Mouse (Mus musculus): ENCODE measurements around the gene Zbtb1.
"Not testable (repeated sequence)": the region's sequence is repeated elsewhere in the genome, so short reads cannot be mapped to it uniquely, and the experiment has no call there.

The Zbtb1 gene

DNA sequence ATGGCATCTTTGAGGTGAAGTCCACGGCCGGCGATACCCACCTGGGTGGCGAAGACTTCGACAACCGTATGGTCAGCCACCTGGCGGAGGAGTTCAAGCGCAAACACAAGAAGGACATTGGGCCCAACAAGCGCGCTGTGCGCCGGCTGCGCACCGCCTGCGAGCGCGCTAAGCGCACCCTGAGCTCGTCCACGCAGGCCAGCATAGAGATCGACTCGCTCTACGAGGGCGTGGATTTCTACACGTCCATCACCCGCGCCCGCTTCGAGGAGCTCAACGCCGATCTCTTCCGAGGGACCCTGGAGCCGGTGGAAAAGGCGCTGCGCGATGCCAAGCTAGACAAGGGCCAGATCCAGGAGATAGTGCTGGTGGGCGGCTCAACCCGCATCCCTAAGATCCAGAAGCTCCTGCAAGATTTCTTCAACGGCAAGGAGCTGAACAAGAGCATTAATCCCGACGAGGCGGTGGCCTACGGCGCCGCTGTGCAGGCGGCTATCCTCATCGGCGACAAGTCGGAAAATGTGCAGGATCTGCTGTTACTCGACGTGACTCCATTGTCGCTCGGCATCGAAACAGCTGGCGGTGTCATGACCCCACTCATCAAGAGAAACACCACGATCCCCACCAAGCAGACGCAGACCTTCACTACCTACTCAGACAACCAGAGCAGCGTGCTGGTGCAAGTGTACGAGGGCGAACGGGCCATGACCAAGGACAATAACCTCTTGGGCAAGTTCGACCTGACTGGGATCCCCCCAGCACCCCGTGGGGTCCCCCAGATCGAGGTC is 35.3 kb downstream of the Zbtb1 start:
- DNase-seq, result peak; percentile 47

DNA sequence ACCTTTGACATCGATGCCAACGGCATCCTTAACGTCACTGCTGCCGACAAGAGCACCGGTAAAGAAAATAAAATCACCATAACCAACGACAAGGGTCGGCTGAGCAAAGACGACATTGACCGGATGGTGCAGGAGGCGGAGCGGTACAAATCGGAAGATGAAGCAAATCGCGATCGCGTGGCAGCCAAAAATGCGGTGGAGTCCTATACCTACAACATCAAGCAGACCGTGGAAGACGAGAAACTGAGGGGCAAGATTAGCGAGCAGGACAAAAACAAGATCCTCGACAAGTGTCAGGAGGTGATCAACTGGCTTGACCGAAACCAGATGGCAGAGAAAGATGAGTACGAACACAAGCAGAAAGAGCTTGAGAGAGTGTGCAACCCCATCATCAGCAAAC is 35.9 kb downstream of the Zbtb1 start:
- DNase-seq, result peak; percentile 51

DNA sequence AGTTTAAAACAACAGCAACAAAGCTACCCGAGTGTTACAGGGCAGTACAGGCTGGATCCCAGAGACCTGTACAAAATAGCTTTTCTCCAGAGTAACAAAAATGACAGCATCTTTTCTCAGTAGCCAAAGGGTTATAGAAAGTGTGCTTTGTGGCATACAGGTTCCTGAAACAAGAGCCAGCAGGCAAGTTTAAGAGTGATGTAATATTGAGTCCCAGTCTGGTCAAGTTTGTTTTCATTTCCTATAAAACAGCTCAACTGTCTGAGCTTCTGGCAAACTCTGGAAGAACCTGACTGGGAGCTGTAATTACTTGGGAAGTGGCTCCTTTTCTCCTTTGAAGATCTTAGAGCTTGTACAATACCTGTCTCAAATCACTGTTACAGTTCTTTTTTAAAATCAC is 37.1 kb downstream of the Zbtb1 start:
- peak; percentile 8 for DNase-seq

DNA sequence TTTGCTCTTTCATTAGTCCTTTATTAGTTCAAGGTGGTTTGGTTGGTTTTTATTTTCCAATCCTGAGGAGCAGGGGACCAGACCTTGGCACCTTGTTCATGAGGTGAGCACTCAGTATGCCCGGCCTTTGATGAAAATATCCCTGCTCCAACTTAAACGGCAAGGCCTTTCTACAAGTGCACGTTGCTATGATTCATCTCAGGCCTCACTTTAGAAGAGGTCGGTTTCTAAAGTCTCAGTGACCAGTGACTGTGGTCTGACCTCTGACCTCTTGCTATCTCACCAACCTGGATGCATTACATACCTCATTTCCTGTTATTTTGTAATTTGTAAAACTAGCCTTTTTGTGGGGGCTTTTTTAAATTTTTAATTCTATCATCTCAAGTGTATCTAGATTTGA is 39.1 kb downstream of the Zbtb1 start:
- peak; percentile 20 for DNase-seq

DNA sequence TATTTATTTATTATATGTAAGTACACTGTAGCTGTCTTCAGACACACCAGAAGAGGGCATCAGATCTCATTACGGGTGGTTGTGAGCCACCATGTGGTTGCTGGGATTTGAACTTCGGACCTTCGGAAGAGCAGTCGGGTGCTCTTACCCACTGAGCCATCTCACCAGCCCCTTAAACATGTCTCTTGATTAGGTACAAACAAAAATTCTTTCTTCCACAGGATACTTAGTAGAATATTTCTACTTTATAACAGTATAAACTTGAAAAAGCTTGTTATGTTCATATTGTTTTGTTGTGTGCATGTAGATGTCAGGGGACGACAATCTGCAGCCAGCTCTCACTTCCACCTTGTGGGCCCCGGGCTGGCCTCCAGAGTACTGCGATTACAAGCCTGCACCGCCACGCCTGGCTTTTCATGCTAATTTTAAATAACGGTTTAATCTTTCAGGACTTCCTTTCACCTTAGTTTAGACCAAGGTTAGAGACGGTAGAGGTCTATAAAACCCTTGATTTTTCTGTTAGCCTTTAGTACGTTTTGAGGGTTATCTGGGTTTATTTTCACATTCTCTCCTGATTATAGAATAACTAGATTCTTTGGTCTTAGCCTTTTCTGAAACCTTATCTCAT is 45.4 kb downstream of the Zbtb1 start:
- DNase-seq, result no peak

DNA sequence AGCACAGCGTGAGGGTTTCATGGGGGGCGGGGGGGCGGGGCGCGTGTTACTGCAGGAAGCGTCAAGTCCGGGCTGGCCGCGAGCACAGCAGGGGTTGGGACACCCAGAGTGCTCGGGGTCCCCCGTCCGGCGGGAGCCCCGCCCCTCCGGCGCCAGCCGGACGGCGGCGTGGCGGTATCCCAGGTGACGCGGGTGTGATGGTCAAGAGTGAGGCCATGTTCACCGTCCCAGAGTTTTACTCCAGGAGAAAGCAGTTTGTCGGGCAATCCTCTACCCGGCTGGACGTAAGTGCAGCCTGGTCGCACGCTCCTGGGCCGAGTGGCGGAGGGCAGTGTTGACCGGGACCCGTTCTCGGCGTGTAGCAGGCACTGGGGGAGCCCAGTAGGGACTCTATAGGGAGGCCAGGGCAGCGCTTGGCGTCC is 47.4 kb downstream of the Zbtb1 start, which contains the start of gene Ppp1r36:
Gene Ppp1r36 (plus strand): TSS at position 106 of the 422 bp plus-strand sequence.
- peak; percentile 69 for DNase-seq

DNA sequence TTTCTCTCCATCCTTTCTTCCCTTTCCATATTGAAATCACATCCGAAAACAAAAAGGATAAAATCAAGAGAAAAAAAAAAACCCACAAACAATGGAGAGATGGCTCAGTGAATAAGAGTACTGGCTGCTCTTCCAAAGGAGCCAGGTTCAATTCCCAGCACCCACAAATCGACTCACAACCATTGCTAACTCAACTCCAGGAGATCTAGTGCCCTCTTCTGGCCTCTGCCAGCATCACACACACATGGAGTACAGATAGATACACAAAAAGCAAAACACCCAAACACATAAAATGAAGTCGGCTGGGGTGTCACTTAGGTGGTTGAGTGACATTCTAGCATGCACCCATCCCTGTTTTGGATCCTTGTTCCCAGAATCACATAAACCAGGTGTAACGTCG is 48.3 kb downstream of the Zbtb1 start:
- DNase-seq, result no peak

DNA sequence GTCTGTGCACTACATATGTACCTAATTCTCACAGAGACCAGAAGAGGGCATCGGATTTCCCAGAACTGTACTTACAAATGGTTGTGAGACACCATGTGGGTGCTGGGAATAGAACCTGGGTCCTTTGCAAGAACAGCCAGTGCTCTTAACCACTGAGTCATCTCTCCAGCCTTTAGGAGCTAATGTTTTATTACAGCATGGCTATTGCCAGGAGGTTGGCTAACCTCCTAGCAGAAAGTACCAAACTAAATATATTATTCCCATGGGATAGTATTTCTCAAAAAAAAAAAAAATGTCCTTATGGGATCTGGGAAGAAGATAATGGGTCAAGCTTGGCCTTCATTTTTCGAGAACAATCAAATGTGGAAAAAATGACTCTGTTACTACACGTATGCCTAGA is 55.2 kb downstream of the Zbtb1 start:
- DNase-seq, result no peak

DNA sequence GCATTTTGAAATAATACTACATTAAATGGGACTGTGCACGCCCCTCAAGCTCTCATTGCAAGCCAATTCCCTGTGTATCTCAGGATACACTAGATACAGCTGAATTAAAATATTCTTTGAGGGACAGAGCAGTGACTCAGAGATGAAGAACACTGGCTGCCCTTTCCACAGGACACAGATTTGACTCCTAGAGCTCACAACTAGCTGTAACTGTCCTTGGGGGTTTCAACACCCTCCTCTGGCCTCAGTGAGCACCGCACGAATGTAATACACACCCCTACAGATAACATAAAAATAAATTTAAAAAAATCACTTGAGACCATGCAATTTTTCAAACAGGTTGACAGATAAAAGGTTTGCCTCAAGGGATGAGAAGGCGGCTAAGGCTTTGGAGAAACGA is 57.5 kb downstream of the Zbtb1 start:
- no peak for DNase-seq

DNA sequence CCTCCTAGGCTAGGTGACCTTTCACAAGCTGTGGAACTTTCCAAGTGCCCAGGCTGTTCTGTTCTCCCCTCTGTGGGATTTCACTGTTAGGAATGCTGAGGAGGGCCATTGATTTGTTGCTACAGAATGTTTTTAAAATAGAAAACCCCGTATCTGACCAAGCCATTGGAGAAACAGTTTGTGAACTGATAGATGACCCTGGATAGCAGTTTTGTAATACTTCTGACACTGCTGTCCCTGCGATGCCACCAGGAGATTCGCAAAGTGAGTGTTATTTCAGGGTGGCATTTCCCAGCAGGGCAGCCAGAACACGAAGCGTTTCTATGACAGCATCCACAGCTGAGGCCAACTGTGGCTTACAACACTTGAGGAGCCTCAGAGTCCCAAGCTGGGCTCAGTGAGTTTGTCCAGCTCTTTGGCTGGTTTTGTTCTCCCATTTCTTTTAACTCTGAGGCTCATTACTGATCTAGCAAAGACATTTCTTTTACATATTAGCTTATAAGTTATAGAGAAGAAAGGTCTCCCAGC is 60.9 kb downstream of the Zbtb1 start:
- no peak for DNase-seq

DNA sequence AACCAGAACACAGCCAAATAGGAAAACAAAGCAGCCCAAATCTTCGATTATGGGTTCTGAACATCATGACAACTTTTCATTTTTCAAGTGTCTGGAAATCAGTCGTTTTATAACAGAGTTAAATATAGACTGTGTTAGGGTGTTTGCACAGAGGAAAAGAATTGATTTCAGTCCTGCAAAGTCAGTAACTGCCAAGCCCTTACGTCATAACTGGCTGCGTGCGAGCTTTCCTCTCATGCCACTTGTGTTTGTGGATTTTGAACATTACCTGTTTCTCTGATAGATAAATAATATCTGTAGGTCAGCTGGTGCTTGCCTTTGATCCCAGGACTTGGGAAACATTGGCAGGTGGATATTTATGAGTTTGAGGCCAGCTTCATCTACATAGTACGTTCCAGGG is 61.4 kb downstream of the Zbtb1 start:
- DNase-seq, result no peak

DNA sequence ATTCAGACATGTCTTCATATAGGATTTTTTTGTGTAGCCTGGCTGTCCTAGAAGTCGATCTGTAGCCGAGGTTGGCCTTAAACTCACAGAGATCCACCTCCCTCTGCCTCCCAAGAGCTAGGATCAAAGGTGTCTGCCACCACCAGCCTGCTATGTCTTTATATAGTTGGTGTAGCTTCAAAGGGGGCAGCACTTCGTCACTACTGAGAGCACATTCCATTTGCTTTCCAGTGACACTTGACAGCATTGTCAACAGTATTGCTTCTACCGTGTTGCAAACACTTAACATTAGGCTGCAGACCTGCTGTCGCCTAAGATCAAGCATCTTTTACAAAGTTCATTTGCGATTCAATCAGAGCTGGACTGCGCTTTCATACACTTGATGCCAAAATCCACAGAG is 64.0 kb downstream of the Zbtb1 start:
- no peak for DNase-seq

DNA sequence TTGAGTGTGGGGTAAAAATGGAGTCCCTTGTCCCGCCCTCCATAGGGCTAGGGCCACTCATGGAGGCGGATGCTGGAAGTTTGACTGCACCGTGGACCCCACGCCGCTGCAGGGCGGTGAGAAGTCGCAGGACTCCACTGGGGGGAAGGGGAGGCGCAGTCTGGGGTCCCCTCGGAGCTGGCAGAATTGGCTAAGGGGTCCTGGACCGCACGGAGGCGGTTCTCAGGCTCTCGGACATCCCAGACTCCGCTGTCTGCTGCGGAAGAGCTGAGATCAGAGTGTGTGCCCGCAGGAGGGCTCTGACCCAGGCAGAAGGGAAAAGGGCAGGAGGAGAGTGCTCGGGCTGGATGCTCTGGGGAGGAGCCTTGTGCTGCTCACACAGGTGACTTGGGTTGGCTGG is 65.0 kb downstream of the Zbtb1 start:
- peak; percentile 39 for DNase-seq

DNA sequence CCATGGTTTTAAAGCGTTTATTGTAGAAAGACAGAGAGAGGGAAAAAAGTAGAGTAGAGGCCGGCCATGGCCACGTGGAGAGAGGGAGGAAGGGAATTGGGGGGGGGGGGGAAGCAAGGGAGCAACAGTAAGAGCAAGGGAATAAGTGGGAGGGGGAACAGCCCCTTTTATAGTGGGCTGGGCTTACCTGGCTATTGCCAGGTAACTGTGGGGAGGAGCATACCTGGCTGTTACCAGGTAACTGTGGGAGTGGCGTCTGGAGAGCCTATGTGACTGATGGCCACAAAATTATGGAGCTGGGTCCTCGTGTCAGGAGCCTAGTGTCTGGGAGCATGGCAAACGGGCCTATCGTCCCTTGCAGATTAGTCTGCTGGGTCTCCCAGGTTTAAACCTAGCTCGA is 65.5 kb downstream of the Zbtb1 start:
- no peak for DNase-seq

DNA sequence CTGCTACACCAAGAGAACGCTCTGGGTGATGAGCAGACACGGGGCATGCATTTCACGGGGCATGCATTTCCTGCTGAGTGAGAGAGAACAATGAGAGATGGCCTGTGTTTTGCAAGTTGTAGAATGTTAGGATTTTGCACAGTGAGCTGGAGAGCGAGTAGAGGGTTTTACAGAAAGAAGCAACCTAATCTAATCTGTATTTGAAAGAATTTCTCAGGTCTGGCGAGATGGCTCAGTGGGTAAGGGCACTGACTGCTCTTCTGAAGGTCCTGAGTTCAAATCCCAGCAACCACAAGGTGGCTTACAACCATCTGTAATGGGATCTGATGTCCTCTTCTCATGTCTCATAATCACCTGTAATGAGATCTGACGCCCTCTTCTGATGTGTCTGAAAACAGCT is 73.4 kb downstream of the Zbtb1 start:
- DNase-seq, result not testable (repeated sequence)

DNA sequence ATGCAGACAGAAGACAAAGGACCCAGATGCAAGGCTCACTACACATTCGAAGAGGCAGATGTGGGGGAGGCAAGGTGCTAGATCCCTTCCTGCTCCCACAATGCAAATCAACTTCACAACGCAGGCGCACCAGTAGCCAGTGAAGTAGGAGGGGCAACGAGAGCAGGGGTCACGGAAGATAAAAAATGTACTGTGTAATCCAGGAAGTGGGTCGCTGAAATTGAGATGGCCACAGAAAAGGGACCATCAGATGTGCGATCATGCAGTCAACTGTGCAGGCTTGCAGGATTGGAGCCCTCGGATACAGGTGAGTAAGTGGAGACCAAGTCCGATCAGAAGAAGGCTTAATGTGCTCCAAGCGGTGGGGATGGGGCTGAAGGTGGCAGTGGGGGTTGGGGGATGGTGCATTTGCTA is 74.3 kb downstream of the Zbtb1 start:
- DNase-seq, result no peak

DNA sequence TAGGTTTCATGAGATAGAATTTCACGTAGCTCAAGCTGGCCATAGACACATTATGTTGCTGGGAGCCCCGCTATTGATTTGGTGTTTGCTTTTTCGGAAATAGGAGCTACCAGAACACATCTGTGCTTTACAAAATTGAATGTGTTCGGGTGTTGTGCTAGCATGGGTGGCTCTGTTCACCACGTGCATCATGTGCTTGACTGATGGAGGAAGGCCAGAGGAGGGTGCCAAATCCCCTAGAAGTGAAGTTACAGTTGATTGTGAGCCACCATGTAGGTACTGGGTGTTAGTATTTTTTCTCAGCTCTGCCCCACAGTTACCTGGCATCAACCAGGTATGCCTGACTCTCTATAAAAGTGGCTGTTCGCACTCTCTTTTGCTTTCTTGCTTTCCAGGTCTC is 74.8 kb downstream of the Zbtb1 start:
- no peak for DNase-seq

DNA sequence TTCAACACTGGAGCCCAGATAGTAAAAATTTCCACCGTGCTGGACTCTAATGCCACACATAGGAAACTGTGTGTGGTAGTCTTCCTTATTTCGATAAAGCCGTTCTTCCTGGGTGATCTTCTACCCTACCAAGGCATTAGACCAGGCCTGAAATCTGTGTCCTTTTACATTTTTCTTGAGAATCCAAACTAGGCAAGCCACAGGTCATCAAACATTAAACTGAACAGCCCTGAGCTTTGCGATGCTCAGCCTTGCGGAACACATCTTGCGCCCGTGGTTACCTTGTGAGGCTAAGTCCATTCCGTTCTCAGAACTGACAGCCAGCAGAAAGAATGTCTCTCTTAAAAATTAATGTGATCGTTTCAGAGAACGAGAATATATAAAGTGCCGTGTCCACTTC is 76.1 kb downstream of the Zbtb1 start:
- DNase-seq, result no peak
